9 mouse cellular contexts compared by ENCODE assay signal in genomic region chr9:107294249-107294648, GRCm38 (mm10). TPM values are rescaled to one million over a fixed set of nuclear protein-coding genes. Genes with fewer than 3 reads are reported as not detected.
DNase-seq lines count a peak whose midpoint lies in the region; ATAC-seq and TF ChIP-seq lines count a peak whose summit lies in the region.
"Had no signal": no experiment of that assay in that cellular context is flagged by ENCODE, and none has a peak within 500 bp of the region (broad histone marks: within the 10 kb centered on the region; RNA-seq: fewer than 3 reads in every experiment).

No protein-coding gene starts in this region.

- DNase-seq in CD4-positive, CD25-positive, alpha-beta regulatory T cell, adult 2 months (ENCODE audit: low read depth, low spot score): peak; percentile 88
- peak; percentile 69 for DNase-seq in A20 (ENCODE audit: low read depth, low spot score)
- peak; percentile 82 for DNase-seq in gastrocnemius, adult 18-20 months (ENCODE audit: low spot score)
- DNase-seq in layer of hippocampus, postnatal 14 days (ENCODE audit: low spot score in 2 of 2): peak; percentile 66 to 69
- peak; percentile 92 for DNase-seq in lung, postnatal 36 days
- peak; percentile 36 to 81 for DNase-seq in spleen, adult 2 months (ENCODE audit: low read depth in 1 of 2, low spot score in 2 of 2)

- no peak overlapping the region for H3K4me3 ChIP-seq in bone marrow macrophage, adult 2 months (ENCODE audit: insufficient read depth, low read length)
- H3K4me3 ChIP-seq in spleen, adult 2 months (ENCODE audit: extremely low read depth, insufficient read depth, insufficient read length): no peak overlapping the region
- H3K4me3 ChIP-seq: heart, embryonic 15.5 days had no signal

- peaks cover 15% of the 10 kb centered on the region for H3K4me1 ChIP-seq in bone marrow macrophage, adult 2 months (ENCODE audit: control insufficient read depth, insufficient read depth, low read length)
- 0 out of 2 replicates have a peak, but pooled peaks cover 3% of the 10 kb centered on the region for H3K4me1 ChIP-seq in spleen, adult 2 months (ENCODE audit: control insufficient read depth, insufficient read depth, insufficient read length)

- H3K27me3 ChIP-seq in spleen, adult 2 months (ENCODE audit: control insufficient read depth, insufficient read depth, low read length): no peaks in the 10 kb centered on the region
- H3K27me3 ChIP-seq: heart, embryonic 15.5 days had no signal

- TF ChIP-seq CTCF in bone marrow macrophage, adult 2 months (IDR thresholded peaks at IDR 0.05; ENCODE audit: low read depth, low read length): peak; percentile 91
- TF ChIP-seq CTCF in spleen, adult 2 months (IDR thresholded peaks at IDR 0.05; ENCODE audit: extremely low read depth, insufficient read depth, insufficient read length, insufficient replicate concordance): peak; percentile 73; the same call in 1 of the 2 replicates

- no peak for TF ChIP-seq POLR2A in bone marrow macrophage, adult 2 months (IDR thresholded peaks at IDR 0.05; ENCODE audit: borderline replicate concordance, low read depth, low read length)
- no peak for TF ChIP-seq POLR2A in spleen, adult 2 months (IDR thresholded peaks at IDR 0.05; ENCODE audit: low read depth, low read length)

- no peaks in the 10 kb centered on the region for H3K36me3 ChIP-seq in spleen, adult 2 months (ENCODE audit: control insufficient read depth, insufficient read depth, low read length)
- H3K36me3 ChIP-seq: heart, embryonic 15.5 days had no signal

- 5% methylated on average over 6 of the region's 6 CpGs for WGBS in spleen, adult 2 months

- no peak overlapping the region for H3K27ac ChIP-seq in bone marrow macrophage, adult 2 months (ENCODE audit: insufficient read depth, low read depth, low read length)
- H3K27ac ChIP-seq in spleen, adult 2 months (ENCODE audit: insufficient read depth, low read length): no peak overlapping the region
- H3K27ac ChIP-seq: heart, embryonic 15.5 days had no signal

- no peak for ATAC-seq in CD4-positive, CD25-positive, alpha-beta regulatory T cell, adult 4 months

RNA-seq across cellular contexts. Expression of gene Cish, which starts 1.6 kb away (rescaled TPM):
- polyA plus RNA-seq in CD4-positive, CD25-positive, alpha-beta regulatory T cell, adult 4 months (2017; shearing (Covaris generic)): 100 to 1,000 TPM; 102 to 161 TPM
- polyA plus RNA-seq in bone marrow macrophage, adult 2 months (2012; ENCODE audit: insufficient read depth, insufficient read length, missing spikeins): 0.80 and 0.83 TPM in 2 replicates
- total RNA-seq in gastrocnemius, adult 18-20 months (2021): 1 to 10 TPM; 6.0 to 6.6 TPM
- 1 to 10 TPM; 3.3 to 3.4 TPM for total RNA-seq in layer of hippocampus, postnatal 14 days (2021)
- 9.3 and 13.3 TPM in 2 replicates for polyA plus RNA-seq in spleen, adult 2 months (2012; rRNA removed)

RNA-seq across cellular contexts. Expression of gene Mapkapk3, which starts 4.6 kb away (rescaled TPM):
- 10 to 100 TPM; 52.7 to 58.5 TPM for polyA plus RNA-seq in CD4-positive, CD25-positive, alpha-beta regulatory T cell, adult 4 months (2017; shearing (Covaris generic))
- 51.9 and 53.6 TPM in 2 replicates for polyA plus RNA-seq in bone marrow macrophage, adult 2 months (2012; ENCODE audit: insufficient read depth, insufficient read length, missing spikeins)
- total RNA-seq in gastrocnemius, adult 18-20 months (2021): 10 to 100 TPM; 33.6 to 34.8 TPM
- total RNA-seq in layer of hippocampus, postnatal 14 days (2021): 1 to 10 TPM; 2.0 to 3.1 TPM
- 28.0 and 29.7 TPM in 2 replicates for polyA plus RNA-seq in spleen, adult 2 months (2012; rRNA removed)

RNA-seq across cellular contexts. Expression of gene Hemk1, which starts 43.9 kb away (rescaled TPM):
- 10 to 100 TPM; 27.8 to 29.1 TPM for polyA plus RNA-seq in CD4-positive, CD25-positive, alpha-beta regulatory T cell, adult 4 months (2017; shearing (Covaris generic))
- polyA plus RNA-seq in bone marrow macrophage, adult 2 months (2012; ENCODE audit: insufficient read depth, insufficient read length, missing spikeins): 14.1 and 15.3 TPM in 2 replicates
- 10 to 100 TPM; 11.8 to 13.3 TPM for total RNA-seq in gastrocnemius, adult 18-20 months (2021)
- total RNA-seq in layer of hippocampus, postnatal 14 days (2021): 10 to 100 TPM; 16.1 to 18.5 TPM
- polyA plus RNA-seq in spleen, adult 2 months (2012; rRNA removed): 11.0 and 12.2 TPM in 2 replicates

RNA-seq across cellular contexts. Expression of gene 6430571L13Rik, which starts 46.2 kb away (rescaled TPM):
- 1 to 10 TPM; 1.8 to 3.0 TPM for polyA plus RNA-seq in CD4-positive, CD25-positive, alpha-beta regulatory T cell, adult 4 months (2017; shearing (Covaris generic))
- polyA plus RNA-seq in bone marrow macrophage, adult 2 months (2012; ENCODE audit: insufficient read depth, insufficient read length, missing spikeins): not detected in 2 replicates
- 10 to 100 TPM; 31.8 to 32.2 TPM for total RNA-seq in gastrocnemius, adult 18-20 months (2021)
- 1 to 10 TPM; 2.6 to 2.9 TPM for total RNA-seq in layer of hippocampus, postnatal 14 days (2021)
- polyA plus RNA-seq in spleen, adult 2 months (2012; rRNA removed): 0.29 and 0.50 TPM in 2 replicates
